Mouse (Mus musculus) adrenal gland, adult 18-20 months (tissue): Measurements from ENCODE around the gene Prkca. TPM values are rescaled to one million over a fixed set of nuclear protein-coding genes. Genes with fewer than 3 reads are reported as not detected.

Experiments used
- DNase-seq, 2 experiments: peaks; one replicate each; pipeline ENCODE4 v3.0.0; 2021 to 2022; ENCODE audit warnings: low spot score in 2 of 2
- total RNA-seq, 2 experiments: library from RNA; stranded (reverse); gene quantifications; 1 replicate in 1 of 2; 2 replicates in 1 of 2; pipeline ENCODE4 v1.2.3; 2021

Gene Prkca
- total RNA-seq, 2 experiments from 2014 or later: 7.3 to 12.0 TPM

GRCm38 (mm10) chr11:108079946-108080650, 263.6 kb downstream of the Prkca start:
- DNase-seq: no peak

GRCm38 (mm10) chr11:108079454-108079853, 264.3 kb downstream of the Prkca start:
- no peak for DNase-seq

GRCm38 (mm10) chr11:108077514-108077913, 266.2 kb downstream of the Prkca start:
- no peak for DNase-seq

GRCm38 (mm10) chr11:108072606-108073243, 271.0 kb downstream of the Prkca start:
- DNase-seq: peak in 1 of 2 experiments; percentile 26

- DNase-seq: no peak
Observed at GRCm38 (mm10) chr11:108071230-108071629, 272.5 kb downstream of the Prkca start.

GRCm38 (mm10) chr11:108070038-108070437, 273.7 kb downstream of the Prkca start:
- no peak for DNase-seq

GRCm38 (mm10) chr11:108068430-108068829, 275.3 kb downstream of the Prkca start:
- DNase-seq: no peak

GRCm38 (mm10) chr11:108067161-108067560, 276.6 kb downstream of the Prkca start:
- no peak for DNase-seq

- DNase-seq: no peak
Observed at GRCm38 (mm10) chr11:108064401-108064800, 279.3 kb downstream of the Prkca start.

- DNase-seq: no peak
Observed at GRCm38 (mm10) chr11:108063096-108063495, 280.6 kb downstream of the Prkca start.

GRCm38 (mm10) chr11:108061571-108062479, 281.9 kb downstream of the Prkca start:
- no peak for DNase-seq

- DNase-seq: no peak
Observed at GRCm38 (mm10) chr11:108057138-108057537, 286.6 kb downstream of the Prkca start.

- DNase-seq: no peak
Observed at GRCm38 (mm10) chr11:108054647-108055046, 289.1 kb downstream of the Prkca start.

GRCm38 (mm10) chr11:108053746-108054145, 290.0 kb downstream of the Prkca start:
- DNase-seq: peak; percentile 42

GRCm38 (mm10) chr11:108041669-108042068, 302.1 kb downstream of the Prkca start:
- no peak for DNase-seq

GRCm38 (mm10) chr11:108040823-108041222, 302.9 kb downstream of the Prkca start:
- DNase-seq: no peak

- DNase-seq: no peak
Observed at GRCm38 (mm10) chr11:108039761-108040160, 304.0 kb downstream of the Prkca start.

GRCm38 (mm10) chr11:108038989-108039388, 304.7 kb downstream of the Prkca start:
- DNase-seq: peak in 1 of 2 experiments; percentile 17

GRCm38 (mm10) chr11:108036339-108036738, 307.4 kb downstream of the Prkca start:
- no peak for DNase-seq

- DNase-seq: no peak
Observed at GRCm38 (mm10) chr11:108035761-108036160, 308.0 kb downstream of the Prkca start.

- DNase-seq: no peak
Observed at GRCm38 (mm10) chr11:108034376-108034775, 309.4 kb downstream of the Prkca start.

- DNase-seq: no peak
Observed at GRCm38 (mm10) chr11:108032568-108032967, 311.2 kb downstream of the Prkca start.
